Mouse (Mus musculus): ENCODE data around the gene Mapk3.

DNA sequence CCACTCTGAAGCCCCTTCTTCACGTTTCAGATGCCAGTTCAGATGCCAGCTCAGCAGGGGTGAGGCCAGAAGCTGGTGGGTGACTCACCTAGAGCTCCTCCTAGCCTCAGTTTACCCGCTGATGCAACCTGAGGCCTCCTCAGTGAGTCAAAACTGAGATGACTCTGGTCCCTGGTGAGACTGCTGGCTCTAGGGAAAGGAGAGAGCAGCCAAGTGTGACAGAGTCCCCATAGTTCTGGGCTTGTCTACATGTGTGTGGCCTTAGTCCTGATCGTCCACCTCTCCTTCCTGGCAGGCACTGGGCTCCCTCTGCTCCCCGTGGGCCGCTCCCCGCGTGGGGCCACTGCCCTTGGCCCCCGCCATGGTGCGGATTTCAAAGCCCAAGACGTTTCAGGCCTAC lies 18.1 kb downstream of the Mapk3 start:
- TF ChIP-seq CTCF (IDR thresholded peaks at IDR 0.05; ENCODE audit: borderline replicate concordance, control insufficient read depth, extremely low read depth, insufficient read depth, low read length, poor library complexity) (no peak), POLR2A (IDR thresholded peaks at IDR 0.05; ENCODE audit: control insufficient read depth, extremely low read depth, insufficient read depth, low read length, poor library complexity) (no peak)
